Mouse (Mus musculus) right cerebral cortex, postnatal 25 days (tissue): ENCODE results near the gene Itpkb.
"Not testable (repeated sequence)": the region's sequence is repeated elsewhere in the genome, so short reads cannot be mapped to it uniquely, and the experiment has no call there.

Experiments used
- DNase-seq: peaks from one replicate; pipeline ENCODE4 v3.0.0; 2022

The Itpkb gene

DNA sequence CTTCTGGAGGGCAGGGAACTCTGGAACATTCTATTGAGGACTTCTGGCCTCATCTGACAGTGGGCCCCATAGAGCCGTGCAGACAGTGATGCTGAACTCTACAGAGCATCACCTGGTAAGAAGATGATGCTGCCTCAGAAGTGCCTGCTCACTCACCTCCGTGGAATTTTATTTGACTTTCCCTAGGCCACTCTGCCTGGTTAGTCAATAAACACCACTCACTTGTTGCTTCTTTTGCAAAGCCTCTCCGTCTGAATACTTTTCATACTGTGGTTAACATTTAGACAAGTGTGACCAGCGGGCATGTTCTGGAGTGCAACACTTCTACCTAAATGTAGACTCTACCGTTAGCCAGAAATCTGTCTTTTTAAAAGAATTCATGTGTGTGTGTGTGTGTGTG lies 42.0 kb downstream of the Itpkb start:
- not testable (repeated sequence) for DNase-seq

DNA sequence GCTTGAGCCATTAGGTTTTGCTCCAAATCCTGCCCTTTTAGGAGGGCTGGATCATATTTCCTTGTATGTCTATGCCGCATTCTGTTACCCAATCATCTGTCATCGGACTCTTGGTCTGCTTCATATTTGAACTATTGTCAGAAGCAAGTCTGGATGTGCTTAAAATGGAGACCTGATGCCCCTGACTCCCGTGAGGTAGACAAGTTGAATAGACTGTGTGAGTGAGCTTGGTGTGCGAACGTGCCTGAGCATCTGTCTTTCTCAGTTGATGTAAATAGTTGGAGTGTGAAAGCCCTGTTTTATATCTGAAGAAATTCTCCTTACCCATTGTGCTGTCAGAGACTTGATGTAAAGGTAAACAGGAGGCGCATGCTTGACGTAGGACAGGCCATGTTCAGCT lies 46.3 kb downstream of the Itpkb start:
- no peak for DNase-seq

- no peak for DNase-seq
Observed at GRCm38 (mm10) chr1:180379559-180379958, 49.3 kb downstream of the Itpkb start.

GRCm38 (mm10) chr1:180382358-180382757 lies 52.1 kb downstream of the Itpkb start:
- no peak for DNase-seq

- DNase-seq, result no peak
Observed at GRCm38 (mm10) chr1:180383884-180384283, 53.6 kb downstream of the Itpkb start.

DNA sequence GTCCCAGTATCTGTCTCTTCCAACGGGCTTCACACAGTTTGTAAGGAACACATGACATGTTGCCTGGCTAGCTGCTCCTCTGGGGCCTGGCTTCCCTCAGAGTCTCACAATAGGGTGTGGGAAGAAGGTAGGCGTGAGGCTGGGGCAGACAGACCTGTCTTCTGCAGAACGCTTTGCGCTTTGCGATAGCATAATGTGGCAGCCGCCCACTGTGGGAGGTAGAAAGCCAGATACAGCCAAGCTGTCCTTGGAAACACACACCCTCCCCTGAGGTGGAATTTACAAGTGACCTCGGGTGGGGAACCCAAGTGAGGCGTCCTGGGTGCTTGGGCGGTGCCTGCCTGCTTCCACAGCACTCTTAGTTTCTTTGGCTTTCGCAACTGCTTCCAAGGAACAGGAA lies 54.2 kb downstream of the Itpkb start:
- peak; percentile 52 for DNase-seq

- DNase-seq, result no peak
Observed at GRCm38 (mm10) chr1:180385308-180385707, 55.0 kb downstream of the Itpkb start.

- DNase-seq, result peak; percentile 98
Observed at GRCm38 (mm10) chr1:180386951-180387749, 56.9 kb downstream of the Itpkb start.

DNA sequence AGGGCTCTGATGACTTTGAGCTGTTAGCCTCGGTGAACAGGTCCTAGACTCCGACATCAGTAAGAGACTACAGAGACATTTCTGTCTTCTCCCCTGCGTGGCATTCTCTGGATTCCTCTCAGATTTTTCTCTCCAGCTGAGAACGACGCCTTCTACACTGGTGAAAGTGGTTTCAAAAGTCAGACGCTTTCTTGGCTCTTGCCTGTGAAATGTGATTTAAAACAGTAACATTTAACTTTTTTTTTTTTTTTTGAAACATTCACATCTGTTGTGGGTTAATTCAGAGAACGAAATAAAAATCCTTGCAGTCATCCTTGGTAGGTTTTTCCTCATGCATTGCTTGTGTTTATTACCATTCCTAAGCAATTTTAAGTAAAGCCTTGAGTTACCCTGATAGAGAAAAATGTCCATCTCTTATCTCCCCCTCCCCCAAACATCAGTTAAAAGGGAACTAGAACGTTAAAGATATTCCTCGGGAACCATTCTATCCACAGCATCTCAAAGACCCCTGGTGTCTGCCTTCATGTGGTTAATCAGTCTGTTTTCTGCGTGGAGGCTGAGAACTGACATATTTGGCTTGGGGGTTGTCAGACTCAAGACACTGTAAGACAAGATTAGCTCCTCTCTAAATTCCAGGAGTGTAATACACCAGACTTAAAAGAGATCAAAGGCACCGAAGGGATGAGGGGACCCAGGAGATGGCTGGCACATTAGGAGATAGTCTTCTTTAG lies 57.6 kb downstream of the Itpkb start:
- DNase-seq, result no peak

- no peak for DNase-seq
Observed at GRCm38 (mm10) chr1:180388481-180388880, 58.2 kb downstream of the Itpkb start.

- DNase-seq, result not testable (repeated sequence)
Observed at GRCm38 (mm10) chr1:180389213-180389760, 59.0 kb downstream of the Itpkb start.

GRCm38 (mm10) chr1:180390321-180390731 lies 60.0 kb downstream of the Itpkb start:
- DNase-seq, result no peak

- DNase-seq, result no peak
Observed at GRCm38 (mm10) chr1:180390746-180391574, 60.7 kb downstream of the Itpkb start.

- DNase-seq, result no peak
Observed at GRCm38 (mm10) chr1:180391575-180391945, 61.3 kb downstream of the Itpkb start.

DNA sequence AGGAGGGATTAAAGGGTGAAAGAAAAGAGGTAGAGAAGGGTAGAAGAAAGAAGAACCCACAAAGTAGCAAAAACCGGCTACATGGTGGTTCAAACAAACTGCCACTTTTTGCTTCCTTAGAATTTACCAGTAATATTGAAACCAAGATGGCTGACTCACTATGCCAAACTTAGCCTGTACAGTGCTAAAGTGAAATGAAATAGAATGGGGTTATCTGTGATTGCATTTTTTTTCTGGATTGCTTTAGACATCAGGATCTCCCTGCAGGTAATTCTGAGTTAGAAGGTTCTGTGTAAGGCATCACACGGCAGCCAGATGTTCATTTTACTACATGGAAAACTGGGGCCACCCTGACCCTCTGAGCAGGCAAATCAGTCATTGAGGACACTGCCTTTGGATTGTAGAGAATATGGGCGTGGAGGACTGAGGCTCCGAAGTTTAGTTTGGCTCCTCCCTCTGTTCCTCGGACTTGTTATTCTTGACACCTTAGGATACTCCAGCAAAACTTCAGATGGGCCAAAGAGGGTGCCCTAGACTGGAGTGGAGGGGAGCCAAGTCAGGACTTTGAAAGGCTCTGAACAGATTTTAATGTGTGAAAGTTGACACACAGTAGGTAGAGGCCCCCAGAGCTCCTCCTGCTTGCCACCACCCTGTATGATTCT lies 62.0 kb downstream of the Itpkb start:
- DNase-seq, result no peak

GRCm38 (mm10) chr1:180393017-180393797 lies 62.9 kb downstream of the Itpkb start:
- DNase-seq, result no peak

DNA sequence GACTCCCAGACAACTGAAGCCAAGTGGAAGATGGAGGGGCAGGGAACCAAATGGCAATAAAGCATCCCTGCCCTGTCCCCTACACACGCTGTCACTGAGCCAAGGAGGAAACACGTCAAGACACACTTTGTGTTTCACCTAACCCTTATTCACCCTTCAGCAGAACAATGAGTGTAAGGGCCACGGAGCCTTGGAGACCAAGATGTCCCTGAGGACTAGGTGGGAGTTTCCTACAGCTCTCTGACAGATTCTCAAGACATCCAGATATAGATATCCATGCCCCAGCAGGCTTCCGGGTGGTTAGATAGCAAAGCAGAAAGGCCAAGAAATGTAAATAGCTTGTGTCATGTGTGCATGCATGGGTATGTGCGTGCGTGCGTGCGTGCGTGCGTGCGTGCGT lies 63.6 kb downstream of the Itpkb start:
- DNase-seq, result no peak

GRCm38 (mm10) chr1:180397734-180398133 lies 67.4 kb downstream of the Itpkb start:
- DNase-seq, result no peak

DNA sequence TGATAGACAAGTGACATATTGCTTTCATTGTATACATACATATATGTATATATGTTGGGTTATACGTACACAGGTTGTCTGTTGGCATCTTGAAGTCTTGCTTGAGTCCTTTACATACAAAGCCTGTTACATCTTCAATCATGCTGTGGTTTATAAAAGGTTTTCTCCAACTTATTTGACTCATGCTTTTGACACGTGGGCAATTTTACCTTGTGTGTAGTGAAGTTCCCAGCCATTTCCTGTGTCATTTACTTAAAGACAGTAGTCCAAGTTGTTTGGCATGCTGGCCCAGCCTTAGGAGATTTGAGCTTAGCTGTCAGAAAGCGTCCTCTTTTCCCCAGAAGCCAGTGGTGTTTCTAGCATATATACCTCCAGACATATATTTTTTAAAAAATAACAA lies 68.2 kb downstream of the Itpkb start:
- DNase-seq, result no peak

DNA sequence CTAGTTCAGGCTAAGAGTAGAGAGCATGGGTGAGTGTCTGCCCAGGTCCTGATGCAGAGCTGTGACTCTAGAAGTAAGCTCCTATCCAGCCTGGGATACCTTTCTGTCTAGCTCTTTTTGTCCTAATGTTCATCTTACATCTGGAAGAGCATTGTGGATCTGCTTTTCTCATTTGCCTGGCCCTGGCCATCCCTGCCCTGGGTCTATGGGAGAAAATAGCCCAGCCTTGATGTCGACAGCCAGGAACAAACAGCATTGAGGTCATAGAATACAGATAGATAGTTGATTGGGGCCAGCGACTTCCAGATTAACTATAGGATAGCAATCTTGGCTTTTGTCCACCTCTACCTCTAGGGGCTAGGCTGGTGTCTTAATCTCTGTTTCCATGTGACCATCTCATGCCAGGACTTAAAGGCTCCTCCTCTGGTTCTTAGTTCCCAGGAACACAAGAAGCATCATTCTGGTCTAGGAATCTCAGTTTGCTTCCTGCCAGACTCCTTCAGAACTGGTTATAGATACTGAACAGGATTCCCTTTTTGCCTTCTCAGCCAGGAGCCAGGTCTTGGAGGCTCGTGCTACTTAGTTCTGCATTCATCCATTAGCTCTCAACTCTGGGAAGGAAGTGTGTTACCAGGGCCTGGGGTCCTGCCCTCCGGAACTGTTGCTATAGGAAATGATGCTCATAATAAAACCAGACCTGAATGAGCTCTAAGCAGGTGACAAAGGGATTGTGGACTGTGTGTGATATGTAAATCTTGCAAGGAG lies 70.6 kb downstream of the Itpkb start:
- no peak for DNase-seq

GRCm38 (mm10) chr1:180401725-180402124 lies 71.4 kb downstream of the Itpkb start:
- DNase-seq, result no peak
